Mouse (Mus musculus): Measurements from ENCODE around the gene Mrpl23. TPM values are rescaled to one million over a fixed set of nuclear protein-coding genes. Genes with fewer than 3 reads are reported as not detected.

Mrpl23 gene
- polyA plus RNA-seq, 1 experiment from 2014 or later, result 23.5 TPM

GRCm38 (mm10) chr7:142551691-142552090 lies 19.2 kb downstream of the Mrpl23 start:
- H3K9ac ChIP-seq (ENCODE audit: low read length), result no peak overlapping the region
- H3K4me1 ChIP-seq (ENCODE audit: control insufficient read depth in 2 of 2, insufficient read depth in 2 of 2, low read length in 2 of 2), result peaks cover 44 to 56% of the 10 kb centered on the region in 2 experiments
- WGBS, result 82% methylated on average over 5 of the region's 5 CpGs
- no peaks in the 10 kb centered on the region for H3K27me3 ChIP-seq (ENCODE audit: control insufficient read depth, insufficient read depth, low read length)
- no peaks in the 10 kb centered on the region for H3K36me3 ChIP-seq (ENCODE audit: control insufficient read depth, insufficient read depth, low read length)
- no peak overlapping the region for H3K27ac ChIP-seq (replicated peaks in 1 of 2; ENCODE audit: control insufficient read depth in 1 of 2, insufficient read depth in 1 of 2, low read depth in 2 of 2, low read length in 2 of 2)
- no peak overlapping the region for H3K4me3 ChIP-seq (ENCODE audit: control insufficient read depth in 1 of 2, insufficient read depth in 1 of 2, low read depth in 1 of 2, low read length in 2 of 2)
- H3K4me2 ChIP-seq (ENCODE audit: low read length), result no peak overlapping the region
- ATAC-seq (ENCODE audit: insufficient number of reproducible peaks, insufficient read depth, low FRiP score, low read depth), result no peak
- no peaks in the 10 kb centered on the region for H3K9me3 ChIP-seq (ENCODE audit: control insufficient read depth, low read length)

- H3K4me1 ChIP-seq (ENCODE audit: control insufficient read depth in 2 of 2, insufficient read depth in 2 of 2, low read length in 2 of 2), result peaks cover 45 to 56% of the 10 kb centered on the region in 2 experiments
- no peaks in the 10 kb centered on the region for H3K27me3 ChIP-seq (ENCODE audit: control insufficient read depth, insufficient read depth, low read length)
- no peak overlapping the region for H3K4me3 ChIP-seq (ENCODE audit: control insufficient read depth in 1 of 2, insufficient read depth in 1 of 2, low read depth in 1 of 2, low read length in 2 of 2)
- no peaks in the 10 kb centered on the region for H3K36me3 ChIP-seq (ENCODE audit: control insufficient read depth, insufficient read depth, low read length)
- 0 out of 2 replicates have a peak overlapping the region, but pooled peaks have one; percentile 3 for H3K4me2 ChIP-seq (ENCODE audit: low read length)
- peak overlapping the region; percentile 51; the same call in 1 of the 2 replicates for H3K9ac ChIP-seq (ENCODE audit: low read length)
- ATAC-seq (ENCODE audit: insufficient number of reproducible peaks, insufficient read depth, low FRiP score, low read depth), result peak; percentile 57; the same call in 1 of the 2 replicates
- H3K9me3 ChIP-seq (ENCODE audit: control insufficient read depth, low read length), result no peaks in the 10 kb centered on the region
- 31% methylated on average over 13 of the region's 13 CpGs for WGBS
- H3K27ac ChIP-seq (replicated peaks in 1 of 2; ENCODE audit: control insufficient read depth in 1 of 2, insufficient read depth in 1 of 2, low read depth in 2 of 2, low read length in 2 of 2), result peak overlapping the region; percentile 91 to 92
Observed at GRCm38 (mm10) chr7:142552591-142553416, 20.3 kb downstream of the Mrpl23 start.

- H3K4me2 ChIP-seq (ENCODE audit: low read length), result 0 out of 2 replicates have a peak overlapping the region, but pooled peaks have one; percentile 3
- no peak for ATAC-seq (ENCODE audit: insufficient number of reproducible peaks, insufficient read depth, low FRiP score, low read depth)
- H3K4me3 ChIP-seq (ENCODE audit: control insufficient read depth in 1 of 2, insufficient read depth in 1 of 2, low read depth in 1 of 2, low read length in 2 of 2), result no peak overlapping the region
Observed at GRCm38 (mm10) chr7:142553417-142554335, 21.2 kb downstream of the Mrpl23 start.

GRCm38 (mm10) chr7:142554625-142555024 lies 22.1 kb downstream of the Mrpl23 start:
- ATAC-seq (ENCODE audit: insufficient number of reproducible peaks, insufficient read depth, low FRiP score, low read depth), result no peak
- H3K27me3 ChIP-seq (ENCODE audit: control insufficient read depth, insufficient read depth, low read length), result no peaks in the 10 kb centered on the region
- H3K27ac ChIP-seq (replicated peaks in 1 of 2; ENCODE audit: control insufficient read depth in 1 of 2, insufficient read depth in 1 of 2, low read depth in 2 of 2, low read length in 2 of 2), result peak overlapping the region in 1 of 2 experiments; percentile 91; a peak in 2 of 4 replicates
- no peaks in the 10 kb centered on the region for H3K9me3 ChIP-seq (ENCODE audit: control insufficient read depth, low read length)
- H3K9ac ChIP-seq (ENCODE audit: low read length), result no peak overlapping the region; the same call in 1 of the 2 replicates
- WGBS, result 37% methylated on average over 1 of the region's 1 CpGs
- H3K4me3 ChIP-seq (ENCODE audit: control insufficient read depth in 1 of 2, insufficient read depth in 1 of 2, low read depth in 1 of 2, low read length in 2 of 2), result no peak overlapping the region
- no peaks in the 10 kb centered on the region for H3K36me3 ChIP-seq (ENCODE audit: control insufficient read depth, insufficient read depth, low read length)
- H3K4me2 ChIP-seq (ENCODE audit: low read length), result no peak overlapping the region
- peaks cover 45 to 55% of the 10 kb centered on the region in 2 experiments for H3K4me1 ChIP-seq (ENCODE audit: control insufficient read depth in 2 of 2, insufficient read depth in 2 of 2, low read length in 2 of 2)

More at GRCm38 (mm10) chr7:142553417-142554335, 21.2 kb downstream of the Mrpl23 start:
- Histone ChIP-seq H3K9ac (ENCODE audit: low read length) (peak overlapping the region; percentile 51; the same call in 1 of the 2 replicates), H3K36me3 (ENCODE audit: control insufficient read depth, insufficient read depth, low read length) (no peaks in the 10 kb centered on the region), H3K9me3 (ENCODE audit: control insufficient read depth, low read length) (no peaks in the 10 kb centered on the region), H3K27me3 (ENCODE audit: control insufficient read depth, insufficient read depth, low read length) (no peaks in the 10 kb centered on the region), H3K4me1 (ENCODE audit: control insufficient read depth in 2 of 2, insufficient read depth in 2 of 2, low read length in 2 of 2) (peaks cover 45 to 55% of the 10 kb centered on the region in 2 experiments), H3K27ac (replicated peaks in 1 of 2; ENCODE audit: control insufficient read depth in 1 of 2, insufficient read depth in 1 of 2, low read depth in 2 of 2, low read length in 2 of 2) (peak overlapping the region; percentile 91 to 92)
- 21% methylated on average over 11 of the region's 11 CpGs for WGBS

- Histone ChIP-seq H3K9me3 (ENCODE audit: control insufficient read depth, low read length) (no peaks in the 10 kb centered on the region), H3K4me2 (ENCODE audit: low read length) (no peak overlapping the region), H3K4me3 (ENCODE audit: control insufficient read depth in 1 of 2, insufficient read depth in 1 of 2, low read depth in 1 of 2, low read length in 2 of 2) (no peak overlapping the region), H3K27ac (replicated peaks in 1 of 2; ENCODE audit: control insufficient read depth in 1 of 2, insufficient read depth in 1 of 2, low read depth in 2 of 2, low read length in 2 of 2) (no peak overlapping the region), H3K36me3 (ENCODE audit: control insufficient read depth, insufficient read depth, low read length) (no peaks in the 10 kb centered on the region), H3K9ac (ENCODE audit: low read length) (no peak overlapping the region), H3K4me1 (ENCODE audit: control insufficient read depth in 2 of 2, insufficient read depth in 2 of 2, low read length in 2 of 2) (peaks cover 41 to 49% of the 10 kb centered on the region in 2 experiments), H3K27me3 (ENCODE audit: control insufficient read depth, insufficient read depth, low read length) (no peaks in the 10 kb centered on the region)
- WGBS, result 84% methylated on average over 8 of the region's 8 CpGs
- ATAC-seq (ENCODE audit: insufficient number of reproducible peaks, insufficient read depth, low FRiP score, low read depth), result no peak
Observed at GRCm38 (mm10) chr7:142555366-142556088, 23.0 kb downstream of the Mrpl23 start.

GRCm38 (mm10) chr7:142556089-142556476 lies 23.6 kb downstream of the Mrpl23 start:
- Histone ChIP-seq H3K27ac (replicated peaks in 1 of 2; ENCODE audit: control insufficient read depth in 1 of 2, insufficient read depth in 1 of 2, low read depth in 2 of 2, low read length in 2 of 2) (no peak overlapping the region), H3K36me3 (ENCODE audit: control insufficient read depth, insufficient read depth, low read length) (no peaks in the 10 kb centered on the region), H3K9ac (ENCODE audit: low read length) (no peak overlapping the region), H3K4me2 (ENCODE audit: low read length) (no peak overlapping the region), H3K4me3 (ENCODE audit: control insufficient read depth in 1 of 2, insufficient read depth in 1 of 2, low read depth in 1 of 2, low read length in 2 of 2) (no peak overlapping the region), H3K9me3 (ENCODE audit: control insufficient read depth, low read length) (no peaks in the 10 kb centered on the region), H3K27me3 (ENCODE audit: control insufficient read depth, insufficient read depth, low read length) (no peaks in the 10 kb centered on the region), H3K4me1 (ENCODE audit: control insufficient read depth in 2 of 2, insufficient read depth in 2 of 2, low read length in 2 of 2) (peaks cover 38 to 46% of the 10 kb centered on the region in 2 experiments)
- ATAC-seq (ENCODE audit: insufficient number of reproducible peaks, insufficient read depth, low FRiP score, low read depth), result no peak
- 93% methylated on average over 2 of the region's 2 CpGs for WGBS

GRCm38 (mm10) chr7:142557696-142558095 lies 25.2 kb downstream of the Mrpl23 start:
- no peak overlapping the region for H3K4me3 ChIP-seq (ENCODE audit: control insufficient read depth in 1 of 2, insufficient read depth in 1 of 2, low read depth in 1 of 2, low read length in 2 of 2)

More at GRCm38 (mm10) chr7:142557696-142558095, 25.2 kb downstream of the Mrpl23 start:
- 37% methylated on average over 6 of the region's 6 CpGs for WGBS
- Histone ChIP-seq H3K4me2 (ENCODE audit: low read length) (no peak overlapping the region), H3K9me3 (ENCODE audit: control insufficient read depth, low read length) (no peaks in the 10 kb centered on the region), H3K36me3 (ENCODE audit: control insufficient read depth, insufficient read depth, low read length) (no peaks in the 10 kb centered on the region), H3K9ac (ENCODE audit: low read length) (no peak overlapping the region), H3K27me3 (ENCODE audit: control insufficient read depth, insufficient read depth, low read length) (no peaks in the 10 kb centered on the region), H3K27ac (replicated peaks in 1 of 2; ENCODE audit: control insufficient read depth in 1 of 2, insufficient read depth in 1 of 2, low read depth in 2 of 2, low read length in 2 of 2) (no peak overlapping the region), H3K4me1 (ENCODE audit: control insufficient read depth in 2 of 2, insufficient read depth in 2 of 2, low read length in 2 of 2) (peaks cover 46 to 48% of the 10 kb centered on the region in 2 experiments)
- ATAC-seq (ENCODE audit: insufficient number of reproducible peaks, insufficient read depth, low FRiP score, low read depth), result no peak

Data from heart, embryonic 14.5 days (tissue).